Mouse (Mus musculus): ENCODE results near the gene Lyzl4.

- TF ChIP-seq CTCF (IDR thresholded peaks at IDR 0.05; ENCODE audit: borderline replicate concordance, extremely low read depth, insufficient read depth, insufficient read length) (no peak), POLR2A (IDR thresholded peaks at IDR 0.05; ENCODE audit: borderline replicate concordance, extremely low read depth, insufficient read depth, insufficient read length, poor library complexity, severe bottlenecking) (no peak)
Observed at GRCm38 (mm10) chr9:121681191-121681590, 39.3 kb upstream of the Lyzl4 start.

Measured in brain, embryonic 14.5 days (tissue).